Mouse (Mus musculus) CH12.LX (cell line): ENCODE measurements at regions not wholly inside any gene's neighbourhood (a gene's known extent, or its start where the extent isn't known, plus 50 kb on each side); places are given as distances from the start of the nearest gene placed in this dataset.

Source experiments
- CHD2 ChIP-seq: IDR thresholded peaks from 2 replicates; pipeline ENCODE4 v1.6.1; 2011; ENCODE audit warnings: low read length, improper control_type of control experiment
- CTCF ChIP-seq, 2 experiments: IDR thresholded peaks in 1 of 2; conservative IDR thresholded peaks in 1 of 2; 2 replicates each; pipeline ENCODE4 v1.5.1; 2011 to 2012; ENCODE audit warnings: low read depth in 2 of 2, low read length in 2 of 2, improper control_type of control experiment in 1 of 2, inconsistent platforms in 1 of 2, mild to moderate bottlenecking in 1 of 2, moderate library complexity in 1 of 2
- ELF1 ChIP-seq: IDR thresholded peaks from 2 replicates; pipeline ENCODE4 v1.6.1; 2014; ENCODE audit warnings: low read depth, mild to moderate bottlenecking, inconsistent platforms, low read length, improper control_type of control experiment
- EP300 ChIP-seq: IDR thresholded peaks from 2 replicates; pipeline ENCODE4 v1.6.1; 2011; ENCODE audit warnings: low read length, improper control_type of control experiment
- HCFC1 ChIP-seq: IDR thresholded peaks from 2 replicates; pipeline ENCODE4 v1.6.1; 2012; ENCODE audit warnings: low read depth, mild to moderate bottlenecking, inconsistent platforms, low read length, improper control_type of control experiment
- MAX ChIP-seq: IDR thresholded peaks from 2 replicates; pipeline ENCODE4 v1.6.1; 2011; ENCODE audit warnings: low read length, improper control_type of control experiment
- MEF2A ChIP-seq: IDR thresholded peaks from 2 replicates; pipeline ENCODE4 v1.6.1; 2014; ENCODE audit warnings: low read depth, mild to moderate bottlenecking, inconsistent platforms, low read length, improper control_type of control experiment, borderline replicate concordance
- MXI1 ChIP-seq: IDR thresholded peaks from 2 replicates; pipeline ENCODE4 v1.6.1; 2011; ENCODE audit warnings: mild to moderate bottlenecking, low read depth, low read length, improper control_type of control experiment
- POLR2A ChIP-seq: IDR thresholded peaks from 2 replicates; pipeline ENCODE4 v1.6.1; 2011; ENCODE audit warnings: low read depth, mild to moderate bottlenecking, improper control_type of control experiment, low read length
- TCF12 ChIP-seq: IDR thresholded peaks from 2 replicates; pipeline ENCODE4 v1.6.1; 2014; ENCODE audit warnings: low read depth, mild to moderate bottlenecking, inconsistent platforms, low read length, improper control_type of control experiment
- USF1 ChIP-seq: IDR thresholded peaks from 2 replicates; pipeline ENCODE4 v1.6.1; 2014; ENCODE audit warnings: low read depth, mild to moderate bottlenecking, inconsistent platforms, low read length, improper control_type of control experiment
- ZKSCAN1 ChIP-seq: IDR thresholded peaks from 2 replicates; pipeline ENCODE4 v1.6.1; 2012; ENCODE audit warnings: low read depth, inconsistent platforms, low read length, improper control_type of control experiment, borderline replicate concordance

GRCm38 (mm10) chr10:109160730-109161129 is 149.9 kb upstream of the Syt1 start:
- no peak for TF ChIP-seq POLR2A
- no peak for TF ChIP-seq EP300
- TF ChIP-seq CHD2: no peak
- TF ChIP-seq ELF1: no peak
- TF ChIP-seq MEF2A: no peak
- no peak for TF ChIP-seq MAX
- TF ChIP-seq CTCF (conservative IDR thresholded peaks at IDR 0.05 in 1 of 2, IDR thresholded peaks at IDR 0.05 in 1 of 2; ENCODE audit: low read depth in 2 of 2, low read length in 2 of 2): no peak
- no peak for TF ChIP-seq USF1
- no peak for TF ChIP-seq TCF12
- no peak for TF ChIP-seq HCFC1
- TF ChIP-seq ZKSCAN1: no peak
- TF ChIP-seq MXI1: no peak
